Mouse (Mus musculus) splenic B cell, adult 2 months (primary cell): ENCODE measurements around the gene Fam120c.
A peak's percentile ranks its signal among the peaks of the same experiment; 100 is the strongest.

Experiments used
- DNase-seq: peaks from one replicate; pipeline ENCODE4 v3.0.0-alpha.2; 2011; ENCODE audit warnings: low read depth, low spot score
- H3K27me3 ChIP-seq: 2 replicates; pipeline ENCODE4 v1.6.1; 2012; ENCODE audit warnings: mild to moderate bottlenecking, low read length, moderate library complexity, mixed read lengths; ENCODE audit not compliant: control insufficient read depth, poor library complexity, insufficient read depth, severe bottlenecking
- H3K36me3 ChIP-seq: 2 replicates; pipeline ENCODE4 v1.6.1; 2012; ENCODE audit warnings: mild to moderate bottlenecking, low read length, moderate library complexity, mixed read lengths; ENCODE audit not compliant: control insufficient read depth, poor library complexity, insufficient read depth, severe bottlenecking

Gene Fam120c

GRCm38 (mm10) chrX:151496596-151496995 lies 152.6 kb downstream of the Fam120c start:
- H3K27me3 ChIP-seq: no peaks in the 10 kb centered on the region
- DNase-seq: no peak
- H3K36me3 ChIP-seq: no peaks in the 10 kb centered on the region

- no peaks in the 10 kb centered on the region for H3K27me3 ChIP-seq
- DNase-seq: no peak
- no peaks in the 10 kb centered on the region for H3K36me3 ChIP-seq
These were observed 164.6 kb downstream of the Fam120c start for GRCm38 (mm10) chrX:151508536-151508935.

- no peaks in the 10 kb centered on the region for H3K27me3 ChIP-seq
- H3K36me3 ChIP-seq: no peaks in the 10 kb centered on the region
- DNase-seq: no peak
These were observed 165.9 kb downstream of the Fam120c start for GRCm38 (mm10) chrX:151509906-151510305.

GRCm38 (mm10) chrX:151513066-151513465 lies 169.1 kb downstream of the Fam120c start:
- no peak for DNase-seq
- no peaks in the 10 kb centered on the region for H3K36me3 ChIP-seq
- no peaks in the 10 kb centered on the region for H3K27me3 ChIP-seq

- H3K27me3 ChIP-seq: no peaks in the 10 kb centered on the region
These were observed 169.7 kb downstream of the Fam120c start for GRCm38 (mm10) chrX:151513694-151514093.

GRCm38 (mm10) chrX:151518181-151518580 lies 174.2 kb downstream of the Fam120c start:
- no peaks in the 10 kb centered on the region for H3K36me3 ChIP-seq
- H3K27me3 ChIP-seq: no peaks in the 10 kb centered on the region
- no peak for DNase-seq

More at GRCm38 (mm10) chrX:151513694-151514093, 169.7 kb downstream of the Fam120c start:
- no peaks in the 10 kb centered on the region for H3K36me3 ChIP-seq
- DNase-seq: no peak

GRCm38 (mm10) chrX:151520127-151520457 lies 176.1 kb downstream of the Fam120c start:
- H3K36me3 ChIP-seq: no peaks in the 10 kb centered on the region

GRCm38 (mm10) chrX:151520458-151521322 lies 176.7 kb downstream of the Fam120c start, which contains the start of gene Phf8:
Gene Phf8, plus strand, starts transcription at chrX:151520672.
- Histone ChIP-seq H3K36me3 (no peaks in the 10 kb centered on the region), H3K27me3 (no peaks in the 10 kb centered on the region)
- DNase-seq: peak; percentile 97

More at GRCm38 (mm10) chrX:151520127-151520457, 176.1 kb downstream of the Fam120c start:
- DNase-seq: no peak
- no peaks in the 10 kb centered on the region for H3K27me3 ChIP-seq
